In the genomic region with DNA sequence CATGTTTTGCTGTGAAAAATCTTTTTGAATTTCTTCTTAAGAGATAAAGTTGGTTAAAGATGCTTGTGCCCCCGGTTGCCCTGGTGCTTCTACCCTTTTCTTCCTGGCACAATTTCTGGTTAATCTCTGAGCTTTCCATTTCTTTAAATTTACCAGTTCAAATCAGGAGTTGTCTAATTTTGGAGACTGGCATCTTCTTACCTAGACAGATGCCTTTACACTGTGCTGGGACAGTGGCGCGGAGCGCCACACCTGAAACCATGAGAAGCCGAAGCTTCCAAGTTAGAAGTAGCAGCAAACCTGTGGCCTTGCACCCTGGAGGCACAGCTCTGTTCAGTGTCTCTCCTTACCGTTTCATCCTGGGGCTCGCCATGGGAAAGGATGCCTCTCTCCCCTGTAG, we compare ENCODE assay signal across 9 mouse cellular contexts. TPM values are rescaled to one million over a fixed set of nuclear protein-coding genes. Genes with fewer than 3 reads are reported as not detected.
DNase-seq lines count a peak whose midpoint lies in the region; ATAC-seq and TF ChIP-seq lines count a peak whose summit lies in the region.
"Had no signal": no experiment of that assay in that cellular context is flagged by ENCODE, and none has a peak within 500 bp of the region (broad histone marks: within the 10 kb centered on the region; RNA-seq: fewer than 3 reads in every experiment).

No protein-coding gene starts in this region.

- peak overlapping the region; percentile 41 for H3K4me3 ChIP-seq in lung, postnatal 0 days (ENCODE audit: low read depth, low read length)
- H3K4me3 ChIP-seq in heart, embryonic 16.5 days (ENCODE audit: low read length), result peak overlapping the region; percentile 49
- H3K4me3 ChIP-seq in liver, embryonic 15.5 days (replicated peaks), result no peak overlapping the region
- H3K4me3 ChIP-seq: erythroblast, embryonic 14.5 days had no signal

- peaks cover 6% of the 10 kb centered on the region; the same call in 1 of the 2 replicates for H3K4me1 ChIP-seq in lung, postnatal 0 days (ENCODE audit: insufficient read depth, low read depth, low read length)
- H3K4me1 ChIP-seq in heart, embryonic 16.5 days (ENCODE audit: control insufficient read depth, insufficient read depth, low read length), result peaks cover 9% of the 10 kb centered on the region
- peaks cover 3% of the 10 kb centered on the region; the same call in 1 of the 2 replicates for H3K4me1 ChIP-seq in liver, embryonic 15.5 days (replicated peaks)

- no peak for ATAC-seq in lung, postnatal 0 days
- no peak for ATAC-seq in heart, embryonic 16.5 days (replicated peaks; ENCODE audit: extremely low read depth, insufficient read depth, low FRiP score)
- no peak for ATAC-seq in liver, embryonic 15.5 days (ENCODE audit: insufficient read depth)
- no peak for ATAC-seq in inflammation-experienced regulatory T-cells, adult 6 months

- peak overlapping the region; percentile 57 for H3K4me2 ChIP-seq in lung, postnatal 0 days (replicated peaks; ENCODE audit: low read depth, low read length)
- peak overlapping the region; percentile 70 for H3K4me2 ChIP-seq in heart, embryonic 16.5 days (ENCODE audit: low read depth, low read length)
- peak overlapping the region; percentile 42; the same call in 1 of the 2 replicates for H3K4me2 ChIP-seq in liver, embryonic 15.5 days

- no peak for TF ChIP-seq EP300 in lung, postnatal 0 days (IDR thresholded peaks at IDR 0.05)

- no peaks in the 10 kb centered on the region for H3K9me3 ChIP-seq in lung, postnatal 0 days (ENCODE audit: low read length)
- no peaks in the 10 kb centered on the region for H3K9me3 ChIP-seq in heart, embryonic 16.5 days (replicated peaks; ENCODE audit: control insufficient read depth, low read length)
- no peaks in the 10 kb centered on the region for H3K9me3 ChIP-seq in liver, embryonic 15.5 days (replicated peaks)

- no peaks in the 10 kb centered on the region for H3K27me3 ChIP-seq in lung, postnatal 0 days (replicated peaks; ENCODE audit: insufficient read depth, low read length)
- peaks cover 4% of the 10 kb centered on the region; the same call in 1 of the 2 replicates for H3K27me3 ChIP-seq in heart, embryonic 16.5 days (ENCODE audit: control insufficient read depth, insufficient read depth, low read length)
- H3K27me3 ChIP-seq in liver, embryonic 15.5 days, result peaks cover 39% of the 10 kb centered on the region

- no peak for TF ChIP-seq CTCF in lung, postnatal 0 days (IDR thresholded peaks at IDR 0.05)

- H3K9ac ChIP-seq in lung, postnatal 0 days (replicated peaks; ENCODE audit: low read depth), result peak overlapping the region; percentile 39
- peak overlapping the region; percentile 35 for H3K9ac ChIP-seq in heart, embryonic 16.5 days (ENCODE audit: low read length)
- no peak overlapping the region for H3K9ac ChIP-seq in liver, embryonic 15.5 days

- peak overlapping the region; percentile 34 for H3K27ac ChIP-seq in lung, postnatal 0 days (ENCODE audit: low read length)
- no peak overlapping the region for H3K27ac ChIP-seq in heart, embryonic 16.5 days (ENCODE audit: low read length)
- no peak overlapping the region for H3K27ac ChIP-seq in liver, embryonic 15.5 days (replicated peaks)

- no peak for DNase-seq in lung, postnatal 0 days (ENCODE audit: low spot score)
- DNase-seq in lung, adult 18-20 months, result no peak
- DNase-seq in cerebellum, adult 11 months, result no peak
- DNase-seq in ovary, postnatal 10 days (ENCODE audit: low spot score), result no peak
- DNase-seq: thymus, postnatal 25 days had no signal

- H3K36me3 ChIP-seq in lung, postnatal 0 days (ENCODE audit: insufficient read depth, low read length), result no peaks in the 10 kb centered on the region
- H3K36me3 ChIP-seq in heart, embryonic 16.5 days (ENCODE audit: control insufficient read depth, insufficient read depth), result peaks cover 5% of the 10 kb centered on the region; the same call in 1 of the 2 replicates
- H3K36me3 ChIP-seq in liver, embryonic 15.5 days (replicated peaks), result no peaks in the 10 kb centered on the region

- WGBS in lung, postnatal 0 days, result 31% methylated on average over 7 of the region's 7 CpGs
- 47% methylated on average over 7 of the region's 7 CpGs for WGBS in heart, embryonic 16.5 days
- WGBS in liver, embryonic 15.5 days (ENCODE audit: insufficient replicate concordance), result 46% methylated on average over 7 of the region's 7 CpGs

RNA-seq across cellular contexts. Expression of gene Tmem100, which starts 0.9 kb away (rescaled TPM):
- polyA plus RNA-seq in lung, postnatal 0 days (2015; fragmentation: Nextera tagmentation; extraction: Ambion mirVana), result 266 and 283 TPM in 2 replicates
- polyA plus RNA-seq in heart, embryonic 16.5 days (2015; fragmentation: Nextera tagmentation; extraction: Ambion mirVana), result 9.8 and 13.4 TPM in 2 replicates
- 0.44 and 0.48 TPM in 2 replicates for polyA plus RNA-seq in liver, embryonic 15.5 days (2015; fragmentation: Nextera tagmentation; extraction: Ambion mirVana)
- polyA plus RNA-seq in inflammation-experienced regulatory T-cells, adult 6 months (2017; shearing (Covaris generic)), result not detected
- polyA plus RNA-seq: erythroblast, embryonic 14.5 days had no signal

RNA-seq across cellular contexts. Expression of gene Pctp, which starts 28.4 kb away (rescaled TPM):
- 11.0 and 11.5 TPM in 2 replicates for polyA plus RNA-seq in lung, postnatal 0 days (2015; fragmentation: Nextera tagmentation; extraction: Ambion mirVana)
- polyA plus RNA-seq in heart, embryonic 16.5 days (2015; fragmentation: Nextera tagmentation; extraction: Ambion mirVana), result 7.3 and 8.3 TPM in 2 replicates
- polyA plus RNA-seq in liver, embryonic 15.5 days (2015; fragmentation: Nextera tagmentation; extraction: Ambion mirVana), result 13.6 and 15.1 TPM in 2 replicates
- 1 to 10 TPM; 6.8 to 8.6 (median 7.5) TPM for polyA plus RNA-seq in inflammation-experienced regulatory T-cells, adult 6 months (2017; shearing (Covaris generic))

Comparison
In these comparisons a context has a peak if more than half of its experiments do, and no peak if none do; other contexts are left out.
1. RNA of gene Tmem100, which starts 0.9 kb away (polyA plus RNA-seq): 266 to 283 TPM in lung, postnatal 0 days; 9.8 to 13.4 TPM in heart, embryonic 16.5 days, 0.44 to 0.48 TPM in liver, embryonic 15.5 days and not detected in inflammation-experienced regulatory T-cells, adult 6 months; every median in the first group is over 10 times any median in the second.
2. Peak in every context shown above with its lines, with median percentiles within 50 percentile points of each other: H3K4me2 ChIP-seq.